Mouse (Mus musculus): ENCODE measurements around the gene Tmem239. TPM values are rescaled to one million over a fixed set of nuclear protein-coding genes. Genes with fewer than 3 reads are reported as not detected.

Gene Tmem239
- polyA plus RNA-seq, 1 experiment from 2014 or later, result not detected

DNA sequence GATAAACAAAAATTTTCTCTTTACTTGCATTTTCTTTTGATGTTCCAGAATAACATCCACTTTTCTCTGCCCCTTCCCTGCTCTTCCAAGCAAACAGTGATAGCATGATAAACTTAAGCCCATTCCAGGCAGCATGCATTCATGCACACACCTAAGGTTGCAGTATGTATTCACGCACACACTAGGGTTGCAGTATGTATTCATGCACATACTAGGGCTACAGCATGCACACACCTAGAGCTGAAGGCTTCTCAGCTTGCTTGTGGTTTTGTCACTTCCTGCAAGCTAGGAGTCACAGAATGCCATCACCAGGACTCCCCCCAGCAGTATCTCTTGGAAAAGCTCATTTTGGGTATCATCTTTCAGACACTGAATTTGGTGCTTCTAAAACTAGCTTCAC is 30.5 kb downstream of the Tmem239 start:
- Histone ChIP-seq H3K27me3 (replicated peaks; ENCODE audit: control insufficient read depth, insufficient read depth, low read length) (no peaks in the 10 kb centered on the region), H3K4me3 (ENCODE audit: low read depth, low read length) (no peak overlapping the region), H3K9ac (ENCODE audit: low read length) (no peak overlapping the region), H3K4me1 (replicated peaks; ENCODE audit: control insufficient read depth, insufficient read depth, low read length) (no peaks in the 10 kb centered on the region), H3K36me3 (ENCODE audit: control insufficient read depth, insufficient read depth, low read length) (peaks cover 47% of the 10 kb centered on the region), H3K4me2 (ENCODE audit: low read length) (no peak overlapping the region), H3K9me3 (ENCODE audit: control insufficient read depth, low read length) (no peaks in the 10 kb centered on the region), H3K27ac (ENCODE audit: low read depth) (no peak overlapping the region)
- 98% methylated on average over 1 of the region's 1 CpGs for WGBS
- DNase-seq (ENCODE audit: low spot score), result no peak
- ATAC-seq (replicated peaks; ENCODE audit: low FRiP score, low TSS enrichment, low read depth), result no peak

DNA sequence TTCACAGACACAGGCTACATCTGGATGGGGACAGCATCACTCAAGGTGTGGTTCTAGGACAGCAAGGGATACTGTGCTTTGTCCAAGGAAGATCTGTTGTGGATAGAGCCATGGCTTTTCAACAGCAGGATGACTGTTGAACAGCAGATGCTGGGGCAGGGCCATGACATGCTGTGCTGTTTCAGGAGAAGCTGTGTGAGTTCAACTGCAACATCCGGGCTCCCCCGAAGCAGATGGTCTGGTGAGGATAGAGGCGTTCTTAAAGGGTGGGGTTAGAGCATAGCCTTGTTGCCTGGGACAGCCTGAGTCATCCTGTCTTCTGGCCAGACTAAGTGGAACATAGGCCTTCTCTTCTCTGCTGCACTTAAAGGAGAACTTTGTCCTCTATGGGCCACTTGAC is 32.6 kb downstream of the Tmem239 start:
- H3K9me3 ChIP-seq (ENCODE audit: control insufficient read depth, low read length), result no peaks in the 10 kb centered on the region
- H3K36me3 ChIP-seq (ENCODE audit: control insufficient read depth, insufficient read depth, low read length), result peaks cover 66% of the 10 kb centered on the region
- ATAC-seq (replicated peaks; ENCODE audit: low FRiP score, low TSS enrichment, low read depth) (no peak), DNase-seq (ENCODE audit: low spot score) (no peak)
- H3K4me1 ChIP-seq (replicated peaks; ENCODE audit: control insufficient read depth, insufficient read depth, low read length), result no peaks in the 10 kb centered on the region
- H3K27me3 ChIP-seq (replicated peaks; ENCODE audit: control insufficient read depth, insufficient read depth, low read length), result no peaks in the 10 kb centered on the region
- no peak overlapping the region for H3K4me2 ChIP-seq (ENCODE audit: low read length)
- H3K9ac ChIP-seq (ENCODE audit: low read length), result no peak overlapping the region
- 82% methylated on average over 3 of the region's 3 CpGs for WGBS
- H3K27ac ChIP-seq (ENCODE audit: low read depth), result no peak overlapping the region
- no peak overlapping the region for H3K4me3 ChIP-seq (ENCODE audit: low read depth, low read length)

GRCm38 (mm10) chr2:130439840-130440480 is 33.7 kb downstream of the Tmem239 start:
- Histone ChIP-seq H3K4me1 (replicated peaks; ENCODE audit: control insufficient read depth, insufficient read depth, low read length) (no peaks in the 10 kb centered on the region), H3K9me3 (ENCODE audit: control insufficient read depth, low read length) (no peaks in the 10 kb centered on the region), H3K9ac (ENCODE audit: low read length) (no peak overlapping the region), H3K36me3 (ENCODE audit: control insufficient read depth, insufficient read depth, low read length) (peaks cover 74% of the 10 kb centered on the region), H3K4me3 (ENCODE audit: low read depth, low read length) (no peak overlapping the region), H3K4me2 (ENCODE audit: low read length) (no peak overlapping the region), H3K27ac (ENCODE audit: low read depth) (no peak overlapping the region), H3K27me3 (replicated peaks; ENCODE audit: control insufficient read depth, insufficient read depth, low read length) (no peaks in the 10 kb centered on the region)
- DNase-seq (ENCODE audit: low spot score) (no peak), ATAC-seq (replicated peaks; ENCODE audit: low FRiP score, low TSS enrichment, low read depth) (no peak; the same call in 1 of the 2 replicates)
- WGBS, result 91% methylated on average over 4 of the region's 4 CpGs

DNA sequence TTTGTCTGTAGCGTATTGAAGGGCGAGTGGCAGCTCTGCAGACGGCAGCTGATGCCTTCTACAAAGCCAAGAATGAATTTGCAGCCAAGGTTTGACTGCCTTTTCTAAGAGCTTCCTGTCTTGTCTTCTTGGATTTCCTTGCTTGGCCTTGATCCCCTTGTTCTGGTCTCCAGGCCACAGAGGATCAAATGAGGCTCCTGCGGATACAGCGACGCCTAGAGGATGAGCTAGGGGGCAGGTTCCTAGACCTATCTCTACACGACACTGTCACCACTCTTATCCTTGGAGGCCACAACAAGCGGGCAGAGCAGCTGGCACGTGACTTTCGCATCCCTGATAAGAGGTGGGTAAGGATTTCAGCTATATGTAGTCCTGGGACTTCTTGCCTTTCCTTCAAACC is 35.9 kb downstream of the Tmem239 start:
- WGBS, result 82% methylated on average over 10 of the region's 10 CpGs
- Histone ChIP-seq H3K4me3 (ENCODE audit: low read depth, low read length) (no peak overlapping the region), H3K9me3 (ENCODE audit: control insufficient read depth, low read length) (no peaks in the 10 kb centered on the region), H3K4me2 (ENCODE audit: low read length) (no peak overlapping the region), H3K4me1 (replicated peaks; ENCODE audit: control insufficient read depth, insufficient read depth, low read length) (no peaks in the 10 kb centered on the region), H3K9ac (ENCODE audit: low read length) (no peak overlapping the region), H3K27me3 (replicated peaks; ENCODE audit: control insufficient read depth, insufficient read depth, low read length) (no peaks in the 10 kb centered on the region), H3K27ac (ENCODE audit: low read depth) (no peak overlapping the region), H3K36me3 (ENCODE audit: control insufficient read depth, insufficient read depth, low read length) (peaks cover 84% of the 10 kb centered on the region)
- ATAC-seq (replicated peaks; ENCODE audit: low FRiP score, low TSS enrichment, low read depth) (no peak), DNase-seq (ENCODE audit: low spot score) (no peak)

DNA sequence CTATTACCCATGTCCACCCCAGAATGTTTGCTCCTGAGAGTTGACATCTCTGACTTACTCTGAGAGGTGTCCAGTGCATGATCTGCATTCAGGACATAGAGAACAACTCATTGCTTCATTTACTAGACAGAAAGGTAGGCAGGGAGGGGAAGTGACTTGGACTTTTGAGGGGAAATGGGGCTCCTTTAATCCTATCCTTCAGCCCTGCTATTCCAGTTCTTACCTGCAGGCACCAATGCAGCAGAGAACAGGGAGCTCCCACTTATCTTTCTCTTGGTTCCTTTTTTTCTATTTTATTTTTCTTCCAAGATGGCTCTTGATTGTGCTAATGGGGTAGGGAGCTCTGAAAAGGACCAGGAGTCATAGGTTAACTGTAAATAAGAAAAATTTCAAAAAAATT is 42.2 kb downstream of the Tmem239 start:
- no peak overlapping the region for H3K4me2 ChIP-seq (ENCODE audit: low read length)
- no peak overlapping the region for H3K4me3 ChIP-seq (ENCODE audit: low read depth, low read length)
- no peak overlapping the region for H3K27ac ChIP-seq (ENCODE audit: low read depth)
- H3K9ac ChIP-seq (ENCODE audit: low read length), result no peak overlapping the region
- DNase-seq (ENCODE audit: low spot score) (no peak), ATAC-seq (replicated peaks; ENCODE audit: low FRiP score, low TSS enrichment, low read depth) (no peak)
- H3K36me3 ChIP-seq (ENCODE audit: control insufficient read depth, insufficient read depth, low read length), result peaks cover 22% of the 10 kb centered on the region
- H3K4me1 ChIP-seq (replicated peaks; ENCODE audit: control insufficient read depth, insufficient read depth, low read length), result peaks cover 17% of the 10 kb centered on the region
- no peaks in the 10 kb centered on the region for H3K9me3 ChIP-seq (ENCODE audit: control insufficient read depth, low read length)
- H3K27me3 ChIP-seq (replicated peaks; ENCODE audit: control insufficient read depth, insufficient read depth, low read length), result no peaks in the 10 kb centered on the region

DNA sequence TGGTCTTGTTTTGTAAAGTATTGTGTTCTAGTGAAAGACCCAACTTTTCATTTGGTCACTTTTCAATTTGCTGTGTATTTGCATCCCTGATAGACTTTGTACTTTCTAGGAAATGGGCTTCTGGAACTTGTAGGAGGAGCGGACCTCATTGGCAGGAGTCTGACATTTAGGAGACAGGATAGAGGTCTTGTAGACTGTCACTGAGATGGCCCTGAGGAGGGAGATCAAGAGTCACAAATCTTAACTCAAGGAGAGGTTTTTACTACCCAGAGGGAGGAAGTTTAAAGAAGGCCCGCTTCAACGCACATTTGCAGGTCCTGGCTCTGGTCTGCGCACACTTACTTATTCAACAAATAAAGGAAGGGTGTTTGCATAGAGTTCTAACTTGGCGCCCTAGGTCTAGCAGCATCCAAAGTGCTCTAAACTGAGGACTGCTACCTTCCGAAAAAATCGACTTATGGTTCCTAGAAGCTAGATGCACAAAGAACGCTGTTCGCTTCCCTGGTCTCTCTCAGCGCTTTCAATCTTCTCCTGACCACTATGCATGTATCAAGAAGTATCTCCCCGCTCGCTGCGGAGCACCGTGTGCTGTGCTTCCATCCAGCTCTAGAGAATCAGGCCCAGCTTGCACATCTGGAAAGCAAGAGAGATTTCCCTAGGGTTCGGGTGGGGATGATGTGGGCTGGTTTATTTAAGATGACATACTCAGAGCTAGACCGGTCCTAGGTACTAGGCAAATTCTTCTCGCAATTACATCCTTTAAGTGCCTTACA is 42.9 kb downstream of the Tmem239 start:
- peaks cover 14% of the 10 kb centered on the region for H3K36me3 ChIP-seq (ENCODE audit: control insufficient read depth, insufficient read depth, low read length)
- peak overlapping the region; percentile 84 for H3K4me2 ChIP-seq (ENCODE audit: low read length)
- DNase-seq (ENCODE audit: low spot score) (peak; percentile 63), ATAC-seq (replicated peaks; ENCODE audit: low FRiP score, low TSS enrichment, low read depth) (peak; percentile 10; the same call in 1 of the 2 replicates)
- H3K4me3 ChIP-seq (ENCODE audit: low read depth, low read length), result peak overlapping the region; percentile 85
- 6% methylated on average over 17 of the region's 17 CpGs for WGBS
- H3K27ac ChIP-seq (ENCODE audit: low read depth), result no peak overlapping the region
- H3K9me3 ChIP-seq (ENCODE audit: control insufficient read depth, low read length), result no peaks in the 10 kb centered on the region
- H3K9ac ChIP-seq (ENCODE audit: low read length), result peak overlapping the region; percentile 80; the same call in 1 of the 2 replicates
- H3K4me1 ChIP-seq (replicated peaks; ENCODE audit: control insufficient read depth, insufficient read depth, low read length), result peaks cover 17% of the 10 kb centered on the region
- H3K27me3 ChIP-seq (replicated peaks; ENCODE audit: control insufficient read depth, insufficient read depth, low read length), result no peaks in the 10 kb centered on the region

DNA sequence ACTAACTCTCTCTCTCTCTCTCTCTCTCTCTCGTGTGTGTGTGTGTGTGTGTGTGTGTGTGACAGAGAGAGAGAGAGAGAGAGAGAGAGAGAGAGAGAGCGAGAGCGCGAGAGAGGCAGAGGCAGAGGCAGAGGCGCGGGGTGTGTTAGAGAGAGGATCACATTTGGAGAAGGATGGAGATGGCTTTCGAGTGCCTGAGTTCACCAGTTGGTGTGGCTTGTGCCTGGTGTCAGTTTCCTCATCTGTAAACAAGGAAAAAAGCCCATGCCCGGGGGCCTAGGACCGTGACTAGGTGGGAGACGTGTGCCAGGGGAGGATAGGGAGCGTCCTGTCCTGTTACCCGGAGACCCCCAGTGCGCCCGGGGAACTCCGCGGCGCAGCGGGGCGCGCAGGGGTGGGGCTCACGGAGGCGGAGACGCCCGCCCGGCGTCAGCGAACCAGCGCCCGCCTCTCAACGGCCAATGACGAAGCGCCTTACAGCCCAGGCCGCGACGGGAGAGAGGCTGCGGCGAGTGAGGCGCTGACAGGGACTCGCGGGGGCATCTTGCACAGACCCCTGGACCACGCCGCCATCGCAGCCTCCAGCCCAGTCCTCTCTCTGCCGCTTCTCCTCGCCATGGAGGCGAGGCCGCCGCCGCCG is 43.6 kb downstream of the Tmem239 start, which contains the start of gene Ptpra:
Ptpra (plus strand) TSS at position 485 of the 640 bp plus-strand sequence.
- H3K27ac ChIP-seq (ENCODE audit: low read depth), result peak within 1 kb of the TSS; percentile 84
- H3K36me3 ChIP-seq (ENCODE audit: control insufficient read depth, insufficient read depth, low read length), result peaks cover 10% of the 10 kb centered on the region; the same call in 1 of the 2 replicates
- ATAC-seq (replicated peaks; ENCODE audit: low FRiP score, low TSS enrichment, low read depth) (peak; percentile 96), DNase-seq (ENCODE audit: low spot score) (peak; percentile 95)
- H3K4me2 ChIP-seq (ENCODE audit: low read length), result peak within 1 kb of the TSS; percentile 84
- peaks cover 21% of the 10 kb centered on the region for H3K4me1 ChIP-seq (replicated peaks; ENCODE audit: control insufficient read depth, insufficient read depth, low read length)
- H3K4me3 ChIP-seq (ENCODE audit: low read depth, low read length), result peak within 1 kb of the TSS; percentile 85
- under 1% methylated on average over 45 of the region's 50 CpGs for WGBS
- no peaks in the 10 kb centered on the region for H3K27me3 ChIP-seq (replicated peaks; ENCODE audit: control insufficient read depth, insufficient read depth, low read length)
- no peaks in the 10 kb centered on the region for H3K9me3 ChIP-seq (ENCODE audit: control insufficient read depth, low read length)
- peak within 1 kb of the TSS; percentile 80 for H3K9ac ChIP-seq (ENCODE audit: low read length)

DNA sequence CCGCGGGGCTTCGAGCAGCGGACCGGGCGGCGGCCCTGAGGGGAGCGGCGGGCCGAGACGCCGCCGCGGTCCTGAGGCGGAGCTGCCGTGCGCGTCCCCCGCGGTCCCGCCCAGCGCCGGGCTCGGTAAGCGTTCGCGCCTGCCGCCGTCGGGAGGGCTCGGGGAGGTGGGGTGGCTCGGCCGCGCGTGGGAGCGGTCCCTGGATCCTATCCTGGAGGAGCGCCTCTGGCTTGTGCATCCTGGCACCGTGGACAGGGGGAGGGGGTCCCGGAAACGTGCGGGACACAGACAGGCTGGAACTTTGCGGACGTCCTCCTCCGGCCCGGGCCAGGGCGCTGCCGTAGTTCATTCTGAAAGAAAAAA is 44.1 kb downstream of the Tmem239 start:
- Histone ChIP-seq H3K27ac (ENCODE audit: low read depth) (peak overlapping the region; percentile 84), H3K36me3 (ENCODE audit: control insufficient read depth, insufficient read depth, low read length) (peaks cover 5% of the 10 kb centered on the region; the same call in 1 of the 2 replicates), H3K4me2 (ENCODE audit: low read length) (peak overlapping the region; percentile 84), H3K4me3 (ENCODE audit: low read depth, low read length) (peak overlapping the region; percentile 85), H3K4me1 (replicated peaks; ENCODE audit: control insufficient read depth, insufficient read depth, low read length) (peaks cover 22% of the 10 kb centered on the region), H3K27me3 (replicated peaks; ENCODE audit: control insufficient read depth, insufficient read depth, low read length) (no peaks in the 10 kb centered on the region), H3K9me3 (ENCODE audit: control insufficient read depth, low read length) (no peaks in the 10 kb centered on the region), H3K9ac (ENCODE audit: low read length) (peak overlapping the region; percentile 80)
- DNase-seq (ENCODE audit: low spot score) (no peak), ATAC-seq (replicated peaks; ENCODE audit: low FRiP score, low TSS enrichment, low read depth) (peak; percentile 81)
- WGBS, result under 1% methylated on average over 40 of the region's 47 CpGs

Measured in intestine, embryonic 14.5 days (tissue).